Mouse (Mus musculus) hindbrain, postnatal 0 days (tissue): ENCODE measurements around the gene Zfp536. TPM values are rescaled to one million over a fixed set of nuclear protein-coding genes. Genes with fewer than 3 reads are reported as not detected.

Experiments used
- ATAC-seq: fragments of 200-750 bp; cut with Nextera tagmentation; 2 replicates; pipeline ENCODE4 v1.8.0; 2017; ENCODE audit warnings: mild to moderate bottlenecking, moderate TSS enrichment, moderate library complexity
- DNase-seq: peaks from one replicate; pipeline ENCODE4 v3.0.0-alpha.2; 2015; ENCODE audit warnings: low spot score
- H3K27ac ChIP-seq: fragments of 300-500 bp; sonication (generic); 2 replicates; pipeline ENCODE4 v1.5.1; 2014; ENCODE audit warnings: mild to moderate bottlenecking
- H3K27me3 ChIP-seq: fragments of 300-500 bp; sonication (generic); 2 replicates; pipeline ENCODE4 v1.6.1; 2014; ENCODE audit warnings: low read length, mixed read lengths; ENCODE audit not compliant: insufficient read depth
- H3K36me3 ChIP-seq: fragments of 300-500 bp; sonication (generic); 2 replicates; pipeline ENCODE4 v1.6.1; 2014; ENCODE audit warnings: low read length, mixed read lengths; ENCODE audit not compliant: insufficient read depth
- H3K4me1 ChIP-seq: fragments of 300-500 bp; sonication (generic); 2 replicates; pipeline ENCODE4 v1.6.1; 2014; ENCODE audit warnings: antibody characterized with exemption, low read length, mixed read lengths; ENCODE audit not compliant: insufficient read depth
- H3K4me2 ChIP-seq: fragments of 300-500 bp; sonication (generic); 2 replicates; pipeline ENCODE4 v1.6.1; 2014; ENCODE audit warnings: low read depth, mild to moderate bottlenecking, low read length, moderate library complexity, mixed read lengths
- H3K4me3 ChIP-seq: fragments of 300-500 bp; sonication (generic); 2 replicates; pipeline ENCODE4 v1.5.1; 2014; ENCODE audit warnings: low read length
- H3K9ac ChIP-seq: fragments of 300-500 bp; sonication (generic); replicated peaks from 2 replicates; pipeline ENCODE4 v1.6.1; 2014; ENCODE audit warnings: mild to moderate bottlenecking, low read length, moderate library complexity, mixed read lengths
- H3K9me3 ChIP-seq: fragments of 300-500 bp; sonication (generic); 2 replicates; pipeline ENCODE4 v1.6.1; 2016; ENCODE audit warnings: low read length, mixed read lengths
- CTCF ChIP-seq: IDR thresholded peaks from 2 replicates; pipeline ENCODE4 v1.5.1; 2016; ENCODE audit warnings: antibody characterized with exemption, control low read depth, low read depth
- WGBS: fragments of 180-500 bp; shearing (Covaris S2); extraction: QIAGEN DNeasy Blood & Tissue Kit; methylation state at CpG from one replicate; pipeline ENCODE4 v1.1.7; 2014; 5-methylcytosine and 5-hydroxymethylcytosine counted together
- polyA plus RNA-seq: library from polyadenylated mRNA; unstranded; fragments of >200 nt; fragmentation: Nextera tagmentation; extraction: Ambion mirVana; gene quantifications from 2 replicates; pipeline ENCODE4 v1.2.1, GENCODE M21; 2015
- total RNA-seq: library from RNA; depleted of rRNA; stranded (reverse); fragments of >200 nt; gene quantifications from 2 replicates; pipeline ENCODE4 v1.2.3, GENCODE M21; 2014

Zfp536 gene
- total and polyA plus RNA-seq, 2 experiments from 2014 or later, result 32.6 to 74.1 TPM

GRCm38 (mm10) chr7:37724002-37724790, 49.2 kb downstream of the Zfp536 start:
- Histone ChIP-seq H3K9ac (no peak overlapping the region), H3K4me3 (no peak overlapping the region), H3K4me2 (no peak overlapping the region), H3K27me3 (no peaks in the 10 kb centered on the region), H3K27ac (no peak overlapping the region), H3K4me1 (0 out of 2 replicates have a peak, but pooled peaks cover 3% of the 10 kb centered on the region), H3K9me3 (no peaks in the 10 kb centered on the region), H3K36me3 (no peaks in the 10 kb centered on the region)
- DNase-seq, result no peak
- no peak for ATAC-seq
- WGBS, result 45% methylated on average over 9 of the region's 9 CpGs
- no peak for TF ChIP-seq CTCF

GRCm38 (mm10) chr7:37723191-37723592, 50.2 kb downstream of the Zfp536 start:
- no peaks in the 10 kb centered on the region for H3K27me3 ChIP-seq
- no peaks in the 10 kb centered on the region for H3K36me3 ChIP-seq
- ATAC-seq (peak; percentile 50), DNase-seq (no peak)
- WGBS, result 50% methylated on average over 7 of the region's 7 CpGs
- 0 out of 2 replicates have a peak, but pooled peaks cover 5% of the 10 kb centered on the region for H3K4me1 ChIP-seq
- H3K4me3 ChIP-seq, result no peak overlapping the region
- H3K9ac ChIP-seq, result no peak overlapping the region
- TF ChIP-seq CTCF, result no peak
- no peak overlapping the region; the same call in 1 of the 2 replicates for H3K27ac ChIP-seq
- H3K4me2 ChIP-seq, result no peak overlapping the region
- H3K9me3 ChIP-seq, result no peaks in the 10 kb centered on the region

GRCm38 (mm10) chr7:37721676-37722075, 51.8 kb downstream of the Zfp536 start:
- Histone ChIP-seq H3K4me2 (no peak overlapping the region), H3K27ac (no peak overlapping the region), H3K4me3 (no peak overlapping the region), H3K4me1 (0 out of 2 replicates have a peak, but pooled peaks cover 5% of the 10 kb centered on the region), H3K36me3 (no peaks in the 10 kb centered on the region), H3K27me3 (no peaks in the 10 kb centered on the region), H3K9me3 (no peaks in the 10 kb centered on the region), H3K9ac (no peak overlapping the region)
- ATAC-seq (no peak), DNase-seq (no peak)
- 82% methylated on average over 4 of the region's 4 CpGs for WGBS
- no peak for TF ChIP-seq CTCF

- Histone ChIP-seq H3K9ac (0 out of 2 replicates have a peak overlapping the region, but pooled peaks have one; percentile 30), H3K4me3 (no peak overlapping the region), H3K27ac (no peak overlapping the region), H3K4me2 (0 out of 2 replicates have a peak overlapping the region, but pooled peaks have one; percentile 13), H3K36me3 (no peaks in the 10 kb centered on the region), H3K27me3 (no peaks in the 10 kb centered on the region), H3K4me1 (0 out of 2 replicates have a peak, but pooled peaks cover 5% of the 10 kb centered on the region), H3K9me3 (no peaks in the 10 kb centered on the region)
- peak; percentile 51; the same call in 1 of the 2 replicates for ATAC-seq
- no peak for TF ChIP-seq CTCF
- WGBS, result 45% methylated on average over 15 of the region's 15 CpGs
- peak; percentile 44 for DNase-seq
Measured at GRCm38 (mm10) chr7:37718671-37719402, 54.6 kb downstream of the Zfp536 start.

DNA sequence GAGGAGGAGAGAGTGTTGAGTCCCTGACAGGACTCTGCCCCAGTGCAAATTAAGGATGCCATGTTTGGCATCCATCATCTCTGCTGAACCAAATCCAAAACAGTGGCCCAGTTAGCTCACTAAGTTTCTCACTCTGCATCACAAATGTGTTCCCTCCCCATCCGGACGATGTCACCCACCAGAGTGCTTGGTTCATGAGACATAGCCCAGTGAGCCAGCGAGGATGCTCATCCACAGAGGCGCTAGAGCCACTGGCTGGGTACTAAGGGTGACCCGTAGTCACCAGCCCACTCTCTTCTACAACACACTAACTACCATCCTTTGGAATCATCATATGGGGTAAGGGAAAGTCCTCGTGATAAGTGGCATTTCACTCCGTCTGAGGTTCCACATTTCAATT, 56.4 kb downstream of the Zfp536 start:
- WGBS, result 80% methylated on average over 7 of the region's 7 CpGs
- Histone ChIP-seq H3K4me1 (0 out of 2 replicates have a peak, but pooled peaks cover 5% of the 10 kb centered on the region), H3K27ac (no peak overlapping the region), H3K9ac (no peak overlapping the region), H3K36me3 (no peaks in the 10 kb centered on the region), H3K4me2 (no peak overlapping the region), H3K9me3 (no peaks in the 10 kb centered on the region), H3K4me3 (no peak overlapping the region), H3K27me3 (no peaks in the 10 kb centered on the region)
- TF ChIP-seq CTCF, result no peak
- DNase-seq, result no peak
- ATAC-seq, result no peak

- H3K4me1 ChIP-seq, result 0 out of 2 replicates have a peak, but pooled peaks cover 5% of the 10 kb centered on the region
- H3K36me3 ChIP-seq, result no peaks in the 10 kb centered on the region
- no peak overlapping the region for H3K4me3 ChIP-seq
- 67% methylated on average over 7 of the region's 7 CpGs for WGBS
- H3K27ac ChIP-seq, result no peak overlapping the region
- no peaks in the 10 kb centered on the region for H3K27me3 ChIP-seq
- H3K4me2 ChIP-seq, result no peak overlapping the region
- no peak for ATAC-seq
- no peaks in the 10 kb centered on the region for H3K9me3 ChIP-seq
- no peak for DNase-seq
- no peak for TF ChIP-seq CTCF
- no peak overlapping the region for H3K9ac ChIP-seq
Measured at GRCm38 (mm10) chr7:37716626-37717025, 56.8 kb downstream of the Zfp536 start.
